Mouse (Mus musculus) frontal cortex, postnatal 25 days (tissue): Measurements from ENCODE around the gene Aplnr.

Experiments used
- DNase-seq, 2 experiments: peaks; one replicate each; pipeline ENCODE4 v3.0.0; 2022; ENCODE audit warnings: low spot score in 2 of 2

Gene Aplnr

GRCm38 (mm10) chr2:85136089-85136488 is at the start of gene Aplnr:
TSS of gene Aplnr (plus strand) at chr2:85136225.
- DNase-seq, result no peak

- DNase-seq, result no peak
Observed at GRCm38 (mm10) chr2:85088716-85089646, 47.0 kb upstream of the Aplnr start.

- no peak for DNase-seq
Observed at GRCm38 (mm10) chr2:85091325-85091724, 44.7 kb upstream of the Aplnr start.

- DNase-seq, result no peak
Observed at GRCm38 (mm10) chr2:85093376-85093775, 42.6 kb upstream of the Aplnr start.

- DNase-seq, result no peak
Observed at GRCm38 (mm10) chr2:85095906-85096305, 40.1 kb upstream of the Aplnr start.

- no peak for DNase-seq
Observed at GRCm38 (mm10) chr2:85098014-85098413, 38.0 kb upstream of the Aplnr start.

- no peak for DNase-seq
Observed at GRCm38 (mm10) chr2:85098824-85099511, 37.1 kb upstream of the Aplnr start.

GRCm38 (mm10) chr2:85103201-85103600 is 32.8 kb upstream of the Aplnr start:
- no peak for DNase-seq

GRCm38 (mm10) chr2:85105426-85106013 is 30.5 kb upstream of the Aplnr start:
- no peak for DNase-seq

GRCm38 (mm10) chr2:85106068-85106790 is 29.8 kb upstream of the Aplnr start:
- no peak for DNase-seq

- DNase-seq, result no peak
Observed at GRCm38 (mm10) chr2:85106941-85107340, 29.1 kb upstream of the Aplnr start.

GRCm38 (mm10) chr2:85110288-85110875 is 25.6 kb upstream of the Aplnr start:
- DNase-seq, result no peak

GRCm38 (mm10) chr2:85123187-85123868 is 12.7 kb upstream of the Aplnr start:
- DNase-seq, result peak in 1 of 2 experiments; percentile 36

GRCm38 (mm10) chr2:85123869-85124535 is 12.0 kb upstream of the Aplnr start:
- peak; percentile 68 to 70 for DNase-seq

GRCm38 (mm10) chr2:85129496-85129971 is 6.5 kb upstream of the Aplnr start:
- DNase-seq, result no peak

GRCm38 (mm10) chr2:85131226-85131625 is 4.8 kb upstream of the Aplnr start:
- no peak for DNase-seq

- DNase-seq, result no peak
Observed at GRCm38 (mm10) chr2:85131724-85132123, 4.3 kb upstream of the Aplnr start.

GRCm38 (mm10) chr2:85132204-85132603 is 3.8 kb upstream of the Aplnr start:
- no peak for DNase-seq

GRCm38 (mm10) chr2:85135099-85135498 is 926 bp upstream of the Aplnr start:
- no peak for DNase-seq
